Mouse (Mus musculus) frontal cortex, adult 2 months (tissue): ENCODE measurements at regions not wholly inside any gene's neighbourhood (a gene's known extent, or its start where the extent isn't known, plus 50 kb on each side); places are given as distances from the start of the nearest gene placed in this dataset.
A peak's percentile ranks its signal among the peaks of the same experiment; 100 is the strongest.

Experiments used
- DNase-seq, 2 experiments: peaks; one replicate each; pipeline ENCODE4 v3.0.0; 2022; ENCODE audit warnings: low spot score in 1 of 2; ENCODE audit errors: extremely low spot score in 1 of 2

DNA sequence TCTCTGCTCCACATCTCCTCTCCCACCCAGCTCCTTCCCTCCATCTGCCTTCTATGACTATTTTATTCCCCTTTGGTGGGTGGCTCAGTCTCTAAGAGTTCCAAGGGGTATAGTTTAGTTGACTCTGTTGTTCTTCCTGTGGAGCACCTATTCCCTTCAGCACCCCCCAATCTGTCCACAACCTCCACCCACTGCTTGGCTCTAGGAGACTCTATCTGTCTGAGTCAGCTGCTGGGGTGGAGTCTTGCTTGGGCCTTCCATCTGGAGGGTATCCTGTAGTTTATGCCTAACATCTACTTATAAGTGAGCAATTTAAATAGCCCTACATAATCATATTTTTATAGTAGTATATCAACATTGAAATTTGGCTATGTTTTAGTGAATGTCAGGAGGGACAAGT lies 434.0 kb upstream of the Amot start:
- peak in 1 of 2 experiments; percentile 0 for DNase-seq

DNA sequence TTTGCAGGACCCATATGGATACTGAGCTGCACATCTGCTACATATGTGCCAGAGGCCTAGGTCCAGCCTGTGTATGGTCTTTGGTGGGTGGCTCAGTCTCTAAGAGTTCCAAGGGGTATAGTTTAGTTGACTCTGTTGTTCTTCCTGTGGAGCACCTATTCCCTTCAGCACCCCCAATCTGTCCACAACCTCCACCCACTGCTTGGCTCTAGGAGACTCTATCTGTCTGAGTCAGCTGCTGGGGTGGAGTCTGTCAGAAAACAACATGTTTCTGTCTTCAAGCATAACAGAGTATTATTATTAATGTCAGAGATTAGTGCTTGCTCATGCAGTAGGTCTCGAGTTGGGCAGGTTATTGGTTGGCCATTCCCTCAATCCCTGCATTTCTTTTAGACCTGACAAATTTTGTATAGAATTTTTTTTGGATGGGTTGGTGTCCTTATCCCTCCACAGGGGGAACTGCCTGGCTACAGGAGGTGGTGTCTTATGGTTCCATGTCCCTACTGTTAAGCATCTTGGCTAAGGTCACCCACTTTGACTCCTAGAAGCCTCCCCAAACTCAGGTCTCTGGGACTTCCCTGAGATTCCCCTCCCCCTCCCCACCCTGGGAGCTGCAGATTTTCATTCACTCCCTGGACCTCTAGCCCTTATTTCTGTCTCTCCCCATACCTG lies 433.4 kb upstream of the Amot start:
- DNase-seq: no peak
